Mouse (Mus musculus): ENCODE measurements around the gene Pars2.
A peak's percentile ranks its signal among the peaks of the same experiment; 100 is the strongest.

The Pars2 gene

GRCm38 (mm10) chr4:106650833-106651527 lies at the start of gene Pars2:
TSS of gene Pars2 (plus strand) at chr4:106651069.
- peak; percentile 99 for DNase-seq (ENCODE audit: extremely low spot score, low spot score)

GRCm38 (mm10) chr4:106606639-106607554 lies 44.0 kb upstream of the Pars2 start:
- peak; percentile 33 for DNase-seq (ENCODE audit: extremely low spot score, low spot score)

GRCm38 (mm10) chr4:106607905-106608304 lies 43.0 kb upstream of the Pars2 start:
- no peak for DNase-seq (ENCODE audit: extremely low spot score, low spot score)

GRCm38 (mm10) chr4:106613105-106613504 lies 37.8 kb upstream of the Pars2 start:
- no peak for DNase-seq (ENCODE audit: extremely low spot score, low spot score)

GRCm38 (mm10) chr4:106613560-106613959 lies 37.3 kb upstream of the Pars2 start:
- no peak for DNase-seq (ENCODE audit: extremely low spot score, low spot score)

- DNase-seq (ENCODE audit: extremely low spot score, low spot score), result peak; percentile 70
These were observed 36.6 kb upstream of the Pars2 start for GRCm38 (mm10) chr4:106614180-106614797.

GRCm38 (mm10) chr4:106614881-106615280 lies 36.0 kb upstream of the Pars2 start:
- DNase-seq (ENCODE audit: extremely low spot score, low spot score), result no peak

GRCm38 (mm10) chr4:106615637-106616036 lies 35.2 kb upstream of the Pars2 start:
- no peak for DNase-seq (ENCODE audit: extremely low spot score, low spot score)

- DNase-seq (ENCODE audit: extremely low spot score, low spot score), result no peak
These were observed 33.8 kb upstream of the Pars2 start, which contains the start of gene Lexm for GRCm38 (mm10) chr4:106617056-106617455. TSS of gene Lexm (minus strand) at chr4:106617241.

GRCm38 (mm10) chr4:106618898-106619297 lies 32.0 kb upstream of the Pars2 start:
- no peak for DNase-seq (ENCODE audit: extremely low spot score, low spot score)

- DNase-seq (ENCODE audit: extremely low spot score, low spot score), result no peak
These were observed 29.4 kb upstream of the Pars2 start for GRCm38 (mm10) chr4:106621428-106621827.

- DNase-seq (ENCODE audit: extremely low spot score, low spot score), result no peak
These were observed 28.8 kb upstream of the Pars2 start, which contains the start of gene Ttc22 for GRCm38 (mm10) chr4:106622030-106622493. TSS of gene Ttc22 (plus strand) at chr4:106622432.

GRCm38 (mm10) chr4:106622712-106623111 lies 28.2 kb upstream of the Pars2 start:
- no peak for DNase-seq (ENCODE audit: extremely low spot score, low spot score)

- no peak for DNase-seq (ENCODE audit: extremely low spot score, low spot score)
These were observed 26.6 kb upstream of the Pars2 start for GRCm38 (mm10) chr4:106624271-106624670.

GRCm38 (mm10) chr4:106627809-106628208 lies 23.1 kb upstream of the Pars2 start:
- DNase-seq (ENCODE audit: extremely low spot score, low spot score), result no peak

- no peak for DNase-seq (ENCODE audit: extremely low spot score, low spot score)
These were observed 22.1 kb upstream of the Pars2 start for GRCm38 (mm10) chr4:106628650-106629360.

- no peak for DNase-seq (ENCODE audit: extremely low spot score, low spot score)
These were observed 21.5 kb upstream of the Pars2 start for GRCm38 (mm10) chr4:106629374-106629773.

GRCm38 (mm10) chr4:106630333-106631220 lies 20.3 kb upstream of the Pars2 start:
- peak; percentile 77 for DNase-seq (ENCODE audit: extremely low spot score, low spot score)

- DNase-seq (ENCODE audit: extremely low spot score, low spot score), result no peak
These were observed 18.6 kb upstream of the Pars2 start for GRCm38 (mm10) chr4:106632313-106632712.
